Mouse (Mus musculus): ENCODE data around the gene Baiap2l1.

Baiap2l1 gene

GRCm38 (mm10) chr5:144230216-144230615, 127.7 kb downstream of the Baiap2l1 start:
- no peak for DNase-seq (ENCODE audit: low spot score in 2 of 2)

GRCm38 (mm10) chr5:144226220-144226619, 131.7 kb downstream of the Baiap2l1 start:
- no peak for DNase-seq (ENCODE audit: low spot score in 2 of 2)

- no peak for DNase-seq (ENCODE audit: low spot score in 2 of 2)
Measured at GRCm38 (mm10) chr5:144223899-144224816, 133.8 kb downstream of the Baiap2l1 start.

- peak in 1 of 2 experiments; percentile 92 for DNase-seq (ENCODE audit: low spot score in 2 of 2)
Measured at GRCm38 (mm10) chr5:144223503-144223862, 134.4 kb downstream of the Baiap2l1 start, which contains the start of gene Tecpr1. TSS of gene Tecpr1 (minus strand) at chr5:144223615.

GRCm38 (mm10) chr5:144222811-144223502, 135.0 kb downstream of the Baiap2l1 start:
- DNase-seq (ENCODE audit: low spot score in 2 of 2): peak in 1 of 2 experiments; percentile 78

GRCm38 (mm10) chr5:144221305-144221704, 136.6 kb downstream of the Baiap2l1 start:
- DNase-seq (ENCODE audit: low spot score in 2 of 2): no peak

GRCm38 (mm10) chr5:144219936-144220335, 138.0 kb downstream of the Baiap2l1 start:
- DNase-seq (ENCODE audit: low spot score in 2 of 2): no peak

- no peak for DNase-seq (ENCODE audit: low spot score in 2 of 2)
Measured at GRCm38 (mm10) chr5:144219306-144219705, 138.6 kb downstream of the Baiap2l1 start.

GRCm38 (mm10) chr5:144218061-144218460, 139.9 kb downstream of the Baiap2l1 start:
- DNase-seq (ENCODE audit: low spot score in 2 of 2): no peak

GRCm38 (mm10) chr5:144215992-144216391, 141.9 kb downstream of the Baiap2l1 start:
- DNase-seq (ENCODE audit: low spot score in 2 of 2): no peak

All from urinary bladder, adult 18-20 months (tissue).